Mouse (Mus musculus) forebrain, embryonic 16.5 days (tissue): Measurements from ENCODE around the gene Fam83c. TPM values are rescaled to one million over a fixed set of nuclear protein-coding genes. Genes with fewer than 3 reads are reported as not detected.

Experiments
- ATAC-seq: fragments of 200-750 bp; cut with Nextera tagmentation; 2 replicates; pipeline ENCODE4 v1.8.0; 2017; ENCODE audit warnings: mild to moderate bottlenecking, moderate library complexity
- H3K27ac ChIP-seq: fragments of 300-500 bp; sonication (generic); 2 replicates; pipeline ENCODE4 v1.5.1; 2014; ENCODE audit warnings: low read length, control low read depth
- H3K27me3 ChIP-seq: fragments of 300-500 bp; sonication (generic); replicated peaks from 2 replicates; pipeline ENCODE4 v1.6.1; 2014; ENCODE audit warnings: low read length; ENCODE audit not compliant: control insufficient read depth, insufficient read depth
- H3K36me3 ChIP-seq: fragments of 300-500 bp; sonication (generic); 2 replicates; pipeline ENCODE4 v1.6.1; 2014; ENCODE audit not compliant: control insufficient read depth, insufficient read depth
- H3K4me1 ChIP-seq: fragments of 300-500 bp; sonication (generic); replicated peaks from 2 replicates; pipeline ENCODE4 v1.6.1; 2014; ENCODE audit warnings: low read length; ENCODE audit not compliant: control insufficient read depth, insufficient read depth
- H3K4me2 ChIP-seq: fragments of 300-500 bp; sonication (generic); 2 replicates; pipeline ENCODE4 v1.6.1; 2014; ENCODE audit warnings: mild to moderate bottlenecking, low read length, control low read depth
- H3K4me3 ChIP-seq: fragments of 300-500 bp; sonication (generic); replicated peaks from 2 replicates; pipeline ENCODE4 v1.5.1; 2014; ENCODE audit warnings: mild to moderate bottlenecking, low read length, control low read depth
- H3K9ac ChIP-seq: fragments of 300-500 bp; sonication (generic); replicated peaks from 2 replicates; pipeline ENCODE4 v1.6.1; 2014; ENCODE audit warnings: low read depth, low read length, control low read depth
- H3K9me3 ChIP-seq: fragments of 300-500 bp; sonication (generic); 2 replicates; pipeline ENCODE4 v1.6.1; 2016; ENCODE audit warnings: low read length; ENCODE audit not compliant: control insufficient read depth
- WGBS: fragments of 180-500 bp; shearing (Covaris S2); extraction: QIAGEN DNeasy Blood & Tissue Kit; methylation state at CpG from one replicate; pipeline ENCODE4 v1.1.7; 2014; 5-methylcytosine and 5-hydroxymethylcytosine counted together
- polyA plus RNA-seq: library from polyadenylated mRNA; unstranded; fragments of >200 nt; fragmentation: Nextera tagmentation; extraction: Ambion mirVana; gene quantifications from 2 replicates; pipeline ENCODE4 v1.2.1, GENCODE M21; 2015

Fam83c gene
- polyA plus RNA-seq, 1 experiment from 2014 or later, result 0.70 TPM

DNA sequence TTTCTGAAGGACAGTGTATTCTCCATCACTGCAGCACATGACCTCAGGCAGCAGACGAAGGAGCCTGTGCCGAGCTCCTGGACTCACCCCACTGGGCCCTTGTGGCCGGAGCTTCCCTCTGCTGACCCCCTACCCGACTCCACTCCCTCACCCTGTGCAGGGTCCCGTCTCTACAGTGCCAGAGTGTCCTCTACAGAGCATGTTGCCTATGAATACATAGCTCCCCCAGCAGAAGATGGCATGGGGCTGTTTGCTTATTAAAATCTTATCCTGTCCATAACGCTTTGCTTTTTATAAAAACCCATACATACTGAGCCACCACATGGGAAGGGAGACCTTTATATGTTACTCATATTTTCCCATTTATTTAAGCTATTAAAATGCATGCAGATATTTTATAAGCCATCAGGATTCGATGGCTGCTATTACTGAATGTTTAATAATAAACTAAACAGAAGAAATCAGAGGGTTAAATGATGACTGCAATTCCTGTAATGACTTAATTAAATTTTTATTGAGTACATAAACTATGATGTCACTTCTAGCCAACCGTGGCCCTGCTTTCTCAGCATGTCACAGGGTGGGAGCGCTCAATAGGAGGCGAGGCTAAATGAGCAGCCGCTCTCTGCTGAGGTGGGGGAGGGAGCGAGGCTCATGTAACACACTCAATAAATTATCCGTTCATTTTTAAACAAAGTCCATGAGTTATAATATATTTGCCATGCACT is 28.1 kb upstream of the Fam83c start:
- Histone ChIP-seq H3K27me3 (no peaks in the 10 kb centered on the region), H3K4me2 (peak overlapping the region; percentile 43), H3K27ac (no peak overlapping the region), H3K4me3 (no peak overlapping the region; the same call in 1 of the 2 replicates), H3K36me3 (no peaks in the 10 kb centered on the region), H3K9ac (0 out of 2 replicates have a peak overlapping the region, but pooled peaks have one; percentile 22), H3K9me3 (no peaks in the 10 kb centered on the region), H3K4me1 (peaks cover 7% of the 10 kb centered on the region)
- WGBS, result 51% methylated on average over 13 of the region's 13 CpGs
- peak; percentile 96 for ATAC-seq

DNA sequence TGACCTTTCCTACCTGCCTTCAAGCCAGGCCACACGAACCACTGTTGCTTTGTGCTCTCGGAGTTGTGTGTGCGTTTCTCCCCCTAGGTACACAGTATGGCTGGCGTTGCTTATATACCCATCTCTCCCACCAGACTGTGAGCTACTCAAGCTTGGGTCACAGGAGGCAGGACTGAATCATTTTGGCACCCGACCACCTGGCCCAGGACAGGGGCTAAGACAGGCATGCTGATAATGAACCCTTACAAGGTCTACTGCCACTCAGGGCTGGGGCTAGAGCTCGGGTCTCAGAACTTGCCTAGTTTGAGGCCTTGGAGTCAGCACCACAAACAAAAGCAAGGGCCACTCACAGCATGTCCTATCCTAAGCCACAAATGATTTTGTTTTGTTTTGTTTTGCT is 26.9 kb upstream of the Fam83c start:
- Histone ChIP-seq H3K4me1 (peaks cover 7% of the 10 kb centered on the region), H3K27ac (no peak overlapping the region), H3K4me3 (no peak overlapping the region), H3K9ac (no peak overlapping the region), H3K9me3 (no peaks in the 10 kb centered on the region), H3K27me3 (no peaks in the 10 kb centered on the region), H3K36me3 (0 out of 2 replicates have a peak, but pooled peaks cover 2% of the 10 kb centered on the region), H3K4me2 (no peak overlapping the region)
- ATAC-seq, result no peak
- WGBS, result 94% methylated on average over 6 of the region's 6 CpGs

DNA sequence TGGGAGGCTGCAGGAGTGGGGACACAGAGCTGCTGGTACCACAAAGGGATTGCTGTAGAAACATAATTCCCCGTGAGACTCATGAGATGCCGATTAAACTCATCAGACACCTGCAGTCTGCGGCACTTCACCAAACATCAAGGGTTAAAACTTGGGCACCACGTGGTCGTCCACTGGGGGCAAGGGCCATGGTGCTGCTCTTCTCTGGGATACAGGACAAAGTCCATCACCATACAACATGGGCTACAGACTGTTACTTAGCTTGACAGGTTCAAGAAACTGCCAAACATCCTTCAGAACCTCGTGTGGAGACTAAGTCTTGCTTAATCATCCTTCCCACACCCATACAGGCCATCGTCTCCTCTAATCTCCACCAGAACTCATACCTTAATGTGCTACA is 25.4 kb upstream of the Fam83c start:
- WGBS, result 82% methylated on average over 7 of the region's 7 CpGs
- no peak overlapping the region for H3K4me2 ChIP-seq
- H3K4me1 ChIP-seq, result peaks cover 7% of the 10 kb centered on the region
- no peaks in the 10 kb centered on the region for H3K27me3 ChIP-seq
- no peak overlapping the region for H3K4me3 ChIP-seq
- no peak overlapping the region for H3K27ac ChIP-seq
- no peak overlapping the region for H3K9ac ChIP-seq
- no peaks in the 10 kb centered on the region for H3K9me3 ChIP-seq
- no peak for ATAC-seq
- 0 out of 2 replicates have a peak, but pooled peaks cover 2% of the 10 kb centered on the region for H3K36me3 ChIP-seq

DNA sequence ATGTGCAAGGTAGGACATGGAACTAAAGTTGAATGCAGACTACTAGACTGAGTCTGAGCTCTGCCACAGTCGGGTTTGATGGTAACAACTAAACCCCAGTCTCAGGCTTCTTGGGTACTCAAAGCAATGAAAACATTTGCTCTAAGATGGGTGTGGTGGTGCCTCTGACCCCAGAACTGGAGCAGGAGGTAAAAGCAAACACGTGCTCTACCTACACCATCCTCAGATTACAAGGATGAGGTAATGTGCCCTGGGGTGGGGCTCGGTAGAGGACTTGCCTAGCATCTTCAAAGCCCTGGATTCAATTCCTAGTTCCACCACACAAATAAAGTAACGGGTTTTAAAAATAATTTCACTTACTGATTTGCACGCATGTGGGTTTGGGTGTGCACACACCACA is 17.9 kb upstream of the Fam83c start:
- no peak overlapping the region for H3K4me3 ChIP-seq
- peaks cover 2% of the 10 kb centered on the region; the same call in 1 of the 2 replicates for H3K36me3 ChIP-seq
- WGBS, result 95% methylated on average over 5 of the region's 5 CpGs
- no peak overlapping the region for H3K4me2 ChIP-seq
- no peak overlapping the region for H3K27ac ChIP-seq
- H3K9me3 ChIP-seq, result no peaks in the 10 kb centered on the region
- no peak overlapping the region for H3K9ac ChIP-seq
- ATAC-seq, result no peak
- H3K4me1 ChIP-seq, result no peaks in the 10 kb centered on the region
- no peaks in the 10 kb centered on the region for H3K27me3 ChIP-seq

DNA sequence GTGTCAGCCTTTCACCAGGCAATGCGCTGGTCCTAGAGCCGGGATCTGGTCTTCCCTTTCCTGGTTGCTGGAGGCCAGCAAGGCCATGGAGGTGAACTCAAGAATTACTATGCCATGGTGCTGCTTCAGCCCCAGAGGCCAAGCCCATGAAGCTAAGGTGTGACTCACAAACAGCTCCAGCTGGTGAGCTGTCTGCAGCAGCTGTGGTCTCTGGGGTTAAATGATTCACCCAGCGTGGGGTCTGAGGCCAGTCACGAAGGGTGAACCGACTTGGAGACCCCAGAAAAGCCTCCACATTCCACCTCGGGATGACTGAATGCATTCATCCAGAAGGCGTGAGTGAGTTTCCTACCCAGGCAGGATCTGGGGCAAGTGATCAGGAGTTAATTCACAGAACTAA is 15.5 kb upstream of the Fam83c start:
- Histone ChIP-seq H3K4me2 (no peak overlapping the region), H3K4me3 (no peak overlapping the region), H3K36me3 (peaks cover 3% of the 10 kb centered on the region; the same call in 1 of the 2 replicates), H3K9ac (no peak overlapping the region), H3K27me3 (no peaks in the 10 kb centered on the region), H3K9me3 (no peaks in the 10 kb centered on the region), H3K27ac (no peak overlapping the region), H3K4me1 (no peaks in the 10 kb centered on the region)
- ATAC-seq, result no peak
- WGBS, result 85% methylated on average over 7 of the region's 7 CpGs

DNA sequence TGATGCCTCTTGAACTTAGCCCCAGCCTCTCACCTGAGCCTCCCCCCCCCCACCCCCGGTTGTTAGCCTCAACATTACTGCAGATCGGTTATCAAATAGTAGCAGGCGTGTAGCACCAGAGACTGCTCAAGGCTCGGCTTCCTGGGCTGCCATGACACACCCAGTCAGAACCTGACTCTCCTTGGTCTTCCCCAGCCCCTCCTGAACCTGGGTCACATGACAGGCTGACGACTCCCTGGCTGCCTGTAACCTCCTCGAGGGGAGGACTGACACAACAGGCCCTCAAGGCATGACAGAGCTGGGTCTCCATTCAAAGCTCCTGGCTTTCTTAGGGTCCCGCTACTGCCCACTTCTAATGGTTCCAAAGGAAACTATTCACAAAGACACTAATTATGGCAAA is 14.8 kb upstream of the Fam83c start:
- Histone ChIP-seq H3K27ac (no peak overlapping the region), H3K9ac (no peak overlapping the region), H3K4me1 (no peaks in the 10 kb centered on the region), H3K4me2 (no peak overlapping the region), H3K9me3 (no peaks in the 10 kb centered on the region), H3K36me3 (peaks cover 3% of the 10 kb centered on the region; the same call in 1 of the 2 replicates), H3K4me3 (no peak overlapping the region), H3K27me3 (no peaks in the 10 kb centered on the region)
- ATAC-seq, result no peak
- WGBS, result 68% methylated on average over 7 of the region's 7 CpGs

DNA sequence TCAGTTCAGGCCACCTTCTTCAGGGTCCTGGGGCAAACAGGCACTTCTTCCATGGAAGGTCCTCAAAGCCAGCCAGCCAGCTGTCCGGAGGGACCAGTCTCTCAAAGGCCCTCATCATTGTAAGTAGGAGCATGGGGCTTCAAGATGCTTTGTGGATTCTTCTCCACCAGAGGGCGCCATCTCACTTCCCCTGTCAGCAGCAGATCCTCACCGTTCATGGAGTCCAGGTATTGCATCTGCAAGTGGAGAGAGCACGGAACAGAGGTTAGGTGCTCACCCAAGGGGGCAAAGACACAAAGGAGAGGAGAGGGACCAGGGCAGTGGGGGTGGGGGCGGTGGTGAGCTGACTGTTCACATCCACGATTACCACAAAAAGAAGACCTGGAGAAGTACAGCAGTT is 13.6 kb upstream of the Fam83c start:
- H3K27ac ChIP-seq, result no peak overlapping the region
- H3K4me2 ChIP-seq, result no peak overlapping the region
- no peaks in the 10 kb centered on the region for H3K4me1 ChIP-seq
- H3K36me3 ChIP-seq, result peaks cover 3% of the 10 kb centered on the region; the same call in 1 of the 2 replicates
- H3K4me3 ChIP-seq, result no peak overlapping the region
- no peaks in the 10 kb centered on the region for H3K27me3 ChIP-seq
- WGBS, result 29% methylated on average over 6 of the region's 6 CpGs
- no peak overlapping the region for H3K9ac ChIP-seq
- ATAC-seq, result no peak
- no peaks in the 10 kb centered on the region for H3K9me3 ChIP-seq

DNA sequence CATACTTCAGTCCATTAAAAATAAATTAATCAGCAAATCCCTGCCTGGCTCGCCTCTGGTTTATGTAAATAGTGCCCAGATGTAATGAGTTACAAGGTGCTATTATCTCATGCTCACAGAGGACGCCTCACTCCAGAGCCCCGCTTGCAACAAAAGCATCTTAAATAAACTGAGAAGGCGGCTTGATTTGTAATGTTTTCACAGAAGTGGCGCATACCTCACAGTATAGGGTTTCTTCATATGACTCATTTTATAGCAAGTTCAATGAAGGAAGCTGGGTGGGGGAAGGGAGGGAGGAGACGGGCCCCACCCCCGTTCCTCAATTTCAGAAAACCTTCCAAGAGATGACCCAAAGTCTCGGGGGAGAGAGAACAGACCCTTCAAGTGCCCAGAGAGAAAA is 12.3 kb upstream of the Fam83c start:
- H3K4me3 ChIP-seq, result no peak overlapping the region
- H3K27ac ChIP-seq, result no peak overlapping the region
- H3K27me3 ChIP-seq, result no peaks in the 10 kb centered on the region
- 85% methylated on average over 8 of the region's 8 CpGs for WGBS
- no peak overlapping the region for H3K9ac ChIP-seq
- H3K4me2 ChIP-seq, result no peak overlapping the region
- H3K9me3 ChIP-seq, result no peaks in the 10 kb centered on the region
- ATAC-seq, result no peak
- peaks cover 3% of the 10 kb centered on the region; the same call in 1 of the 2 replicates for H3K36me3 ChIP-seq
- H3K4me1 ChIP-seq, result no peaks in the 10 kb centered on the region

DNA sequence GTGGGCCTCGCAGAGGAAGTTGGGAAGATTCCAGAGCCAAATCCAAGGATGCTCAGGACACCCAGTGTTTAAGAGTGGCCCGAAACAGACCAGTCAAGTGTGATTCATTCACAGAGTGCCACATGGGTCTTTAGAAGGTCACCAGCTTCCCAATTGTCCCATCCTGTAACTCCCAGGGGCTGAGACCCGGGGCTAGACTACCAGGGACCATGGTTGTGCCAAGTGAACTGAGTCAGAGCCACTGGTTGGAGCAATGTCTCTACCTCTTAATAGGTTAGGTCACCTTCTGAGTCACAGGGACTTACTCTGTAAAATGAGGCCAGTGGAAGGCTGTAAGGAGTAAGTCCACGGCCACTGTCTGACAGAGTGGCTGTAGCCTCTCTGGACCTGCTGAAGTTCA is 4.3 kb upstream of the Fam83c start:
- no peak overlapping the region for H3K9ac ChIP-seq
- H3K4me1 ChIP-seq, result no peaks in the 10 kb centered on the region
- H3K27me3 ChIP-seq, result no peaks in the 10 kb centered on the region
- no peaks in the 10 kb centered on the region for H3K36me3 ChIP-seq
- no peaks in the 10 kb centered on the region for H3K9me3 ChIP-seq
- ATAC-seq, result no peak
- 84% methylated on average over 4 of the region's 4 CpGs for WGBS
- H3K27ac ChIP-seq, result no peak overlapping the region
- H3K4me2 ChIP-seq, result no peak overlapping the region
- H3K4me3 ChIP-seq, result no peak overlapping the region
